Mouse (Mus musculus): ENCODE data around the gene Card14. TPM values are rescaled to one million over a fixed set of nuclear protein-coding genes. Genes with fewer than 3 reads are reported as not detected.

Card14 gene
- 0.13 TPM for polyA plus RNA-seq (2014; fragmentation: Illumina TruSeq; extraction: RNeasy Lipid Tissue Mini Kit (QIAGEN cat#74804); ENCODE audit: low read depth, low replicate concordance)

DNA sequence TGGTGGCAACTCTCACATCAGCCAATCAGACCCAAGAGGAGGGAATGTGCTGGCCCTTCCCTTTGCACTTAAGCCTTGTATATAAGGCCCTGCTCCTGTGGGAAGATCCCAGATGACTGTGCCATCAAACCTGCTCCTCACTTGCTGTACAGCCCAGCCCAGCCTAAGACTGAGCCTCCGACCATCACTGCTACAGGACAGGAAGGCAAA lies at the start of gene Card14:
TSS of gene Card14 (plus strand) at position 111 of the 210 bp plus-strand sequence.

DNA sequence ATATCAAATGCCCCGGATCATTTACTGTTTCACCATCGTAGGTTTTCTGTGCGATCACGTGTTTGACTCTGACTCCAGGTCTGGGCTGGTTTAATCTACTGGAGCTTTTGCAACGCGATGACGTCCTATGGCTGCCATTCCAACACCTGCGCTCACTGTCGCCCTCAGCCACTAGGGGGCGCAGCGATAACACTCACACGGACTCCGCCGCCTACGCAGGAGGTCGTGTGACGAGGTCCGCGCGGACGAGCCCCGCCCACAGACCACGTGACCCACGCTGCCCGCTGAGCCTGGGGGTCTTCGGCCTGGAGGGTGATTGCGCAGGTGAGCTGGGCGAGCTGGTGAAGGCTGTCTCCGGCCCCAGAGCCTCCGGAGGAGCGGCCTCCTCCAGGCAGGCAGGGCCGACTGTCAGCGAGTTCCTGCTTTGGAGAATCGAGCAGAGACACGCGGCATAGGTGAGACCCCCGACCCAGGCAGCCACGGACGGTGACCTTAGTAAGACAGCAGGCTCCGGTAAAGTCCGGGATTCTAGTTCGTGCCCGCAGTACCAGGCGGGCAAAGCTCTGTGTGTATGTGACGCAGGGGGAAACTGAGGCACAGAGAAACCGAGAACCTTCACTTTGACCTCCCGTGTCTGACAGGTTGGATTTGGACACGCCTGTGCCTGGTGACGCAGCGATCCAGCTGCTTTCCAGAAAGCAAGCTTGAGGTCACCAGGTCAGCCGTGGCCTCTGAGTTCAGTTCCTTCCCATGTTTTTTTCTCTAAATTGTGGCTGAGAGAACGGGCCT lies 39.6 kb upstream of the Card14 start, which contains the start of gene Gaa:
TSS of gene Gaa (plus strand) at position 120 of the 789 bp plus-strand sequence.

DNA sequence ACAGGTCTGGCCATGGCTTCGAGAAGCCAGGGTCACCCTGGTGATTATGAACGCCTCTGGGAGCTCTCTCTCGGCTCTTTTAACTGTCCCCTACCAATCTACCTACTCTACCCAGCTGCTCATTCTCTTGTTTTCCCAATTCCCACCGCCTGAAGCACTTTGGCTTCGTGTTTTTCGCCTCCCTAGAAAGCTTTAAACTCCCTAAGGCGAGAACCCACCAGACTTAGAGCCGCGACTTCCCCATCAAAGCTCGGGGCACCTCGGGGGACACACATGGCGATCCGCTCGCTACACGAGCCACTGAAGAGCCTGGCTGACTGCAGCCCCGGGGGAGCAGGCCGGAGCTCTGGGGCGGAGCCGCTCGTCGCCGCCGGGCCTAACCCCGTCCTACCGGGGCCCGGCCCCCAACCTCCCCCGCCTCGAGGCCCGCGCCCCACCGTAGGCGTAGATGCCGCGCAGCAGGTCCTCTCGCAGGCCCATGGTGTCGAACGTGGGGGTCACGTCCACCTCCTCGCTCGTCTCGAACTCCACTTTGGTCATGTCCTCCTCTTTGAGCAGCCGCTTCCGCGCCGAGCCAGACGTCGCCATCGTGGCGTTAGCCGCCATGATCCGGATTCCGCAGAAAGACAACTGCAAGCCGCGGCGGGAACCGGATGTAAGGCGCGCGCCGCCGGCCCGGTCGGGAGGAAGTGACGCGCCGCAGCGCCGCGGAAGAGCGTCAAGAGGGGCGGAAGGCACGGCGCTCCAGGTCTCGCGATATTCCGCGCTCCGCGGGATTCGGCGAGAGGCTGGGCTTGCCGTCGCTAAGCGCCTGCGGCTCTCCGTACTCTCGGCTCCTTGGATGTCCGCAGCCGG lies 8.0 kb upstream of the Card14 start, which contains the start of gene Eif4a3:
TSS of gene Eif4a3 (minus strand) at position 699 of the 855 bp plus-strand sequence.

DNA sequence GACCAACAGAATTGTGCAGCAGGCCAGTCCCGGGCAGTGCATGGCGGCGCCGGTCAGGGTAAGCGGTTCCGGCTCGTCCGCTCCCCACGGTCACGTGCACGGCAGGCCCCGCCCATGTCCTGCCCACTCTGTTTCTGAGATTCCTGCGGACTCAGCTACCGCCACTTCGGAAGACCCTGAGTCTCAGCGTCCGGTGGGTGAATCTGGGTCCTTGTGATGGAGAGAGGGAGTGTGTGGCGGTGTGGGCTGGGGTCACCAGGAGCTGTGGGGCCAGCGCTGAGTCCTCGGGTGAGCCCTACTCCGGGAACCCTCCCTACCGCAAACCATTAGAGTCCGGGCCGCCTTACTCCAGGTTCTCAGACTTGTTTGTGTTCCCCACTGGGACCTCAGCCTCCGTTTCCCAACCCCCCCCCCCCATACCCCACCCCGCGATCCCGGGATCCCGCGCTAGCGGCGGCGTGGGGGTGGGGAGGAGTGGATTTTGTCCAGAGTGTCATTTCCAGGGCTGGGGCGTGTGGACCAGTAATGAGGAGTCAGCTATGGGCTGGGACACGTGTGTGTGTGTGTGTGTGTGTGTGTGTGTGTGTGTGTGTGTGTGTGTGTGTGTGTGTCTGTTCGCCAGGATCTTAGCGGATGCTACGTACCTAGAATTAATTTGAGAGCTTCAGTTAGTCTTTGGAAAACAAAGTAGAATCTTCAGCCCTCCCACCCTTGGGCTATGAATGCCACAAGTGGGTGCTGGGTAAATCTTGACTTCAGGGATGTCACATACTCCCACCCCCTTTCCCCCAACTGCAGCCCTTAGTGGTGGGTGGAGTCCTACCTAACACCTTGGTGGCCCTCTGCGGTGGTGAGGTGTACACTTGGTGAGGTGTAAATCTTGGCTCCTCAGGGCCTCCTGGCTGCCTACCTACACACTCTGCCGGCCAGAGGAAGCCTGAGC lies 48.1 kb downstream of the Card14 start, which contains the start of the genes Sgsh and Slc26a11:
TSS of gene Sgsh (minus strand) at position 94 of the 943 bp plus-strand sequence.
TSS of gene Slc26a11 (plus strand) at position 115 of the 943 bp plus-strand sequence.

DNA sequence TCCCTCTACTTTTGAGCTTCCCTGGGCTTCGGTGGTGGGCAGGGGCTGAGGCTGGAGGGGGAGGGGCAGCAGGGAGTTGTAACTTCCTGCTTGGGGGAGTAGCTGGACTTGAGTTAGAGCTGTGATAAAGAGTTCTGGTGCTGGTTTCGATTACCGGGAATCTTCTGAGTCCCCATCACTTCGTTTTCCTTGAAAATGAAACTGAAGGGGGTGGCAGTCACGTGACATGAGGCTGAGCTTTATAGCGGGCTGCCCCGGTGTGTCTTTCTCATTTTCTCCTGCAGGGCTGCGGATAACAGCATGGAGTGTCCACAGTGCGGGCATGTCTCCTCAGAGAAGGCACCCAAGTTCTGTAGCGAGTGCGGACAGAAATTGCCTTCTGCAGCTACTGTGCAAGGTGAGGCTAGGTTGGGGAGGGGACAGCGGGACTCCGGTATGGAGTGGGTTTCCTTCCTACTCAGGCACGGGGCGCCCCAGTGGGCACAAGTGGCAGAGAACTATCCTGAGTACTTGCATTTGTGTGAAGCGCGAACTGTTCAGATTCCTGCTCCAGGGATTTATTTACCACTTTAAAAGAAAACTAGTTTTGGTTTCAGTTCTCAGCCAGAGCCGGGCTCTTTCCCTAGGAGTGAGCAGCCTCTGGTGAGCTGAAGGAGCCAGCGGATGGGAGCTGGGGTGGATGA lies 85.4 kb downstream of the Card14 start, which contains the start of gene Rnf213:
TSS of gene Rnf213 (plus strand) at position 301 of the 683 bp plus-strand sequence.

Other genes with a start within 250 kb of the Card14 start
- gene Cbx4, start 221.5 kb upstream of the Card14 start, polyA plus RNA-seq (2014; fragmentation: Illumina TruSeq; extraction: RNeasy Lipid Tissue Mini Kit (QIAGEN cat#74804); ENCODE audit: low read depth, low replicate concordance), result 5.9 TPM
- gene Tbc1d16, start 79.3 kb upstream of the Card14 start, polyA plus RNA-seq (2014; fragmentation: Illumina TruSeq; extraction: RNeasy Lipid Tissue Mini Kit (QIAGEN cat#74804); ENCODE audit: low read depth, low replicate concordance), result 40.6 TPM
- 0.16 TPM for gene Ccdc40, start 79.2 kb upstream of the Card14 start, polyA plus RNA-seq (2014; fragmentation: Illumina TruSeq; extraction: RNeasy Lipid Tissue Mini Kit (QIAGEN cat#74804); ENCODE audit: low read depth, low replicate concordance)
- 115 TPM for gene Gaa, start 39.9 kb upstream of the Card14 start, polyA plus RNA-seq (2014; fragmentation: Illumina TruSeq; extraction: RNeasy Lipid Tissue Mini Kit (QIAGEN cat#74804); ENCODE audit: low read depth, low replicate concordance)
- 68.5 TPM for gene Eif4a3, start 7.7 kb upstream of the Card14 start, polyA plus RNA-seq (2014; fragmentation: Illumina TruSeq; extraction: RNeasy Lipid Tissue Mini Kit (QIAGEN cat#74804); ENCODE audit: low read depth, low replicate concordance)
- gene Sgsh, start 47.8 kb downstream of the Card14 start, polyA plus RNA-seq (2014; fragmentation: Illumina TruSeq; extraction: RNeasy Lipid Tissue Mini Kit (QIAGEN cat#74804); ENCODE audit: low read depth, low replicate concordance), result 5.1 TPM
- gene Slc26a11, start 47.8 kb downstream of the Card14 start, polyA plus RNA-seq (2014; fragmentation: Illumina TruSeq; extraction: RNeasy Lipid Tissue Mini Kit (QIAGEN cat#74804); ENCODE audit: low read depth, low replicate concordance), result 3.6 TPM
- gene Rnf213, start 85.3 kb downstream of the Card14 start, polyA plus RNA-seq (2014; fragmentation: Illumina TruSeq; extraction: RNeasy Lipid Tissue Mini Kit (QIAGEN cat#74804); ENCODE audit: low read depth, low replicate concordance), result 25.8 TPM
- 6.4 TPM for gene Endov, start 183.6 kb downstream of the Card14 start, polyA plus RNA-seq (2014; fragmentation: Illumina TruSeq; extraction: RNeasy Lipid Tissue Mini Kit (QIAGEN cat#74804); ENCODE audit: low read depth, low replicate concordance)
- 0.16 TPM for gene Nptx1, start 240.0 kb downstream of the Card14 start, polyA plus RNA-seq (2014; fragmentation: Illumina TruSeq; extraction: RNeasy Lipid Tissue Mini Kit (QIAGEN cat#74804); ENCODE audit: low read depth, low replicate concordance)